Mouse (Mus musculus): ENCODE measurements around the gene Neu2. TPM values are rescaled to one million over a fixed set of nuclear protein-coding genes. Genes with fewer than 3 reads are reported as not detected.

Gene Neu2
- polyA plus RNA-seq, 1 experiment = not detected

DNA sequence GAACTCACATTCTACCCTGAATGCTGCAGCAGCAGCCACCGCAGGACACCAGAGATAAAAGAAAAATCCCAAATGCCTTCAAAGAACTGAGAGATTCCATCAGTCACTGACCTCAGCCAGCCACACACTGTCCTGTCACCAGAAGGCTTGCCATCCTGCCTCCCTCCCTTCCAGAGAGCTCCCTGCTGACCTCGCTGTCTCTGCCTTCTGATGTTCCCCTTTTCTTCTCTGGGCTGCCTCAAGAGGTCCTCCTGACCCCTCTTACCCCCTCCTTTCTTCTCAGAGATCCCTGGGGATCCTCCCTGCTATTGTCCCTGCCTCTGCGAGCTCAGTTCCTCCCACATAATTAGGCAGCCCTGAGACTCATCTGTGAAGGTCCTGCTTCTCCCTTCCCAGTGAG lies 71.1 kb downstream of the Neu2 start:
- WGBS = 35% methylated on average over 3 of the region's 3 CpGs

DNA sequence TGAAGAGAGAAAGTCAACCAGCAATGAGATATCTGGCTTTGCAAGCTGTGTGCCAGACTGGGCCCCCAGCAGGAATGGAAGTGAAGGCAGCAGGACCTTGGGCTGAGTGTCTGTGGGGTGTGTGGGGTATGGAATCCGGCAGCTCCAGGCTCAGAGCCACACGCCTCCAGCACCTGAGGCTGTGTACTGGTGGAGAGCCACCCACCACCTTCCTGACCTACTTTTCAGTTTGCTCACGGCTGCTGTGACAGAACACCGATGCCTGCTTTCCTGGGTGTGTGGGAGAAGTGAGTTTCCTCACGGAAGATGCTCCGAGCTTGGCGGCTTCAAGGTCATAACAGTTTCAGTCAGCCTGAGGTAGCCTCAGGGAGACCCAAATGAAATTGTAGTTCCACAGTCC lies 79.5 kb downstream of the Neu2 start:
- TF ChIP-seq POLR2A (IDR thresholded peaks at IDR 0.05; ENCODE audit: borderline replicate concordance, control insufficient read depth, low read depth, low read length) (no peak), CTCF (IDR thresholded peaks at IDR 0.05; ENCODE audit: control insufficient read depth, insufficient read depth, low read length) (no peak)
- Histone ChIP-seq H3K4me1 (ENCODE audit: control insufficient read depth, insufficient read depth, low read length) (no peaks in the 10 kb centered on the region), H3K4me3 (replicated peaks; ENCODE audit: control insufficient read depth, low read depth, low read length) (no peak overlapping the region), H3K27ac (ENCODE audit: control insufficient read depth, insufficient read depth, low read depth, low read length, poor library complexity) (no peak overlapping the region; the same call in 1 of the 2 replicates)
- 92% methylated on average over 7 of the region's 7 CpGs for WGBS

More for the DNA sequence above, 71.1 kb downstream of the Neu2 start:
- Histone ChIP-seq H3K4me3 (replicated peaks; ENCODE audit: control insufficient read depth, low read depth, low read length) (no peak overlapping the region), H3K27ac (ENCODE audit: control insufficient read depth, insufficient read depth, low read depth, low read length, poor library complexity) (no peak overlapping the region), H3K4me1 (ENCODE audit: control insufficient read depth, insufficient read depth, low read length) (no peaks in the 10 kb centered on the region)
- TF ChIP-seq POLR2A (IDR thresholded peaks at IDR 0.05; ENCODE audit: borderline replicate concordance, control insufficient read depth, low read depth, low read length) (no peak), CTCF (IDR thresholded peaks at IDR 0.05; ENCODE audit: control insufficient read depth, insufficient read depth, low read length) (no peak)

DNA sequence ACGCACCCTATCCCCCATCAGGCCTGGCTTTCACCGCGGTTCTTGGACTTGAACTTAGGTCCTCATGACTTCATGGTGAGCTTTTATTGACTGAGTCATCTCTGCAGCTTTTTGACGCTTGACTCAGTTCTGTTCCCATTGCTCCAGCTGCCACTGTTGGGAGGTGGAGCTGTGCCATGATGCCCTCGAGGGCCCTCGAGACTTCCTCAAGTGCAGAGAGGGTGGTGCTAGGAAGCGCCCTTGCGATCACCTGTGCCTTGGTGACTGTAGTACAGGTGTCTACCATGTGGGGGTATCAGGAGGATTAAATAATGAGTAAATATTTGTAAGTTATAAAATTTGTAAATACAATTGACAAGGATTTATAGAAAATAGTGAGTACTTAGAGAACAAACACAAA lies 80.3 kb downstream of the Neu2 start:
- H3K27ac ChIP-seq (ENCODE audit: control insufficient read depth, insufficient read depth, low read depth, low read length, poor library complexity) = no peak overlapping the region
- H3K4me1 ChIP-seq (ENCODE audit: control insufficient read depth, insufficient read depth, low read length) = no peaks in the 10 kb centered on the region
- WGBS = 77% methylated on average over 8 of the region's 8 CpGs
- TF ChIP-seq POLR2A (IDR thresholded peaks at IDR 0.05; ENCODE audit: borderline replicate concordance, control insufficient read depth, low read depth, low read length) (no peak), CTCF (IDR thresholded peaks at IDR 0.05; ENCODE audit: control insufficient read depth, insufficient read depth, low read length) (no peak)
- no peak overlapping the region for H3K4me3 ChIP-seq (replicated peaks; ENCODE audit: control insufficient read depth, low read depth, low read length)

DNA sequence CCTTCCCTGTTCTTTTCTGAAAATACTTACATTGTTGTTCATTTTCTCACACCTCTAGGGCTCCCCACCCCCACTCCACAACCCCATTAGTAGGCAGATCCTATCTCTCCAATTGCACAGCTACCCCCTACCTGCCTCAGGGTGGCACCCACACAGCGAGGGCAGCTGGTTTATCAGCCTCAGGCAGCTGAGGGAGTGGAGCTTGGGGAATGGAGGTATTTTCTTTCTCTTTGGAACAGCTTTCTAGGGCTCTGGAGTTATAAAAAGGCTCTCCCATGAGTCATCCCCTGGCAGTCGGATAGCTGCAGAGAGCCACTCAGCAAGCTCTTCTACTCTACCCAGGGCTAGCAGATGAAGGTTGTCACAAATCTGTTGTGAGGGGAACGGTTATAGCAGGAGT lies 84.6 kb downstream of the Neu2 start:
- TF ChIP-seq CTCF (IDR thresholded peaks at IDR 0.05; ENCODE audit: control insufficient read depth, insufficient read depth, low read length) (no peak), POLR2A (IDR thresholded peaks at IDR 0.05; ENCODE audit: borderline replicate concordance, control insufficient read depth, low read depth, low read length) (no peak)
- 67% methylated on average over 3 of the region's 3 CpGs for WGBS
- H3K4me1 ChIP-seq (ENCODE audit: control insufficient read depth, insufficient read depth, low read length) = no peaks in the 10 kb centered on the region
- H3K4me3 ChIP-seq (replicated peaks; ENCODE audit: control insufficient read depth, low read depth, low read length) = no peak overlapping the region
- no peak overlapping the region for H3K27ac ChIP-seq (ENCODE audit: control insufficient read depth, insufficient read depth, low read depth, low read length, poor library complexity)

GRCm38 (mm10) chr1:87594671-87595070 lies 85.0 kb downstream of the Neu2 start:
- no peak for TF ChIP-seq POLR2A (IDR thresholded peaks at IDR 0.05; ENCODE audit: borderline replicate concordance, control insufficient read depth, low read depth, low read length)
- TF ChIP-seq CTCF (IDR thresholded peaks at IDR 0.05; ENCODE audit: control insufficient read depth, insufficient read depth, low read length) = no peak
- 87% methylated on average over 10 of the region's 10 CpGs for WGBS

DNA sequence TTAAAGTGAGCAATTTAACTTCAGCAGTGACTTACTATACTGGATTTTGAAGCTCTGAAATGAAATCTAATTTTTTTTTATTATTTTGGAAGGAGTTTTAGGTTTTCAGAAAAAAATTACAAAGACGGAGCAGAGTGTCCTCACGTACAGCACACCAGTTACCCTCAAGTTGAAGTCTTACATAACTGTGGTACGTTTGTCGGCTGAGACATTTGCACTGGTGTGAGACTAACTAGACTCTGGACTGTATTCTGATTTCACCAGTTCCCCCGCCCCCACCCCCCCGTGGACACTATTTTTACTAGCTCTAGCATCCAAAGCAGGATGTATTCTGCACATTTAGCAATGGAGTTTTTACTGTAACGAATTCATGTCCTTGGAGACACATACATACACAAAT lies 90.8 kb downstream of the Neu2 start:
- no peak overlapping the region for H3K4me3 ChIP-seq (replicated peaks; ENCODE audit: control insufficient read depth, low read depth, low read length)
- TF ChIP-seq CTCF (IDR thresholded peaks at IDR 0.05; ENCODE audit: control insufficient read depth, insufficient read depth, low read length) = no peak
- no peak for TF ChIP-seq POLR2A (IDR thresholded peaks at IDR 0.05; ENCODE audit: borderline replicate concordance, control insufficient read depth, low read depth, low read length)
- H3K4me1 ChIP-seq (ENCODE audit: control insufficient read depth, insufficient read depth, low read length) = no peaks in the 10 kb centered on the region
- no peak overlapping the region for H3K27ac ChIP-seq (ENCODE audit: control insufficient read depth, insufficient read depth, low read depth, low read length, poor library complexity)
- 73% methylated on average over 7 of the region's 7 CpGs for WGBS

More at GRCm38 (mm10) chr1:87594671-87595070, 85.0 kb downstream of the Neu2 start:
- Histone ChIP-seq H3K4me1 (ENCODE audit: control insufficient read depth, insufficient read depth, low read length) (no peaks in the 10 kb centered on the region), H3K4me3 (replicated peaks; ENCODE audit: control insufficient read depth, low read depth, low read length) (no peak overlapping the region), H3K27ac (ENCODE audit: control insufficient read depth, insufficient read depth, low read depth, low read length, poor library complexity) (no peak overlapping the region)

DNA sequence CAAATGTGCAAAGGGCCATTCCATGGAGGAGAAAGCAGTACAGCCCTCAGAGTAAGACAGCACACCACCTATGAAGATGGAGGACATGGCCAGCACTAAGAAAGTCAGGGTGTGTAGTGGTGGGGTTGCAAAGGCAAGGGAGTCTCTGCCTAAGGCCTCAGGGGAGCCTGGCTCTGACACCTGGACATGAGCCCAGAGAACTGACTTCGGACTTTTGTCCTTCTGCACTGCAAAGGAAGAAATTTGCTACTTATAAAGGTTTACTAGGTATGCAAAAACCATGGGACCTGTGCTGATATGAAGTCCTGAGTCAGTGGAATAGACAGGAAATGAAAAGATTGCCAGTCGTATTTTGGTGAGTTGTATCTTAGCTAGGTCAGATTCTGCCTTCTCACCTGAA lies 92.1 kb downstream of the Neu2 start:
- H3K4me3 ChIP-seq (replicated peaks; ENCODE audit: control insufficient read depth, low read depth, low read length) = no peak overlapping the region
- H3K27ac ChIP-seq (ENCODE audit: control insufficient read depth, insufficient read depth, low read depth, low read length, poor library complexity) = no peak overlapping the region
- TF ChIP-seq CTCF (IDR thresholded peaks at IDR 0.05; ENCODE audit: control insufficient read depth, insufficient read depth, low read length) = no peak
- TF ChIP-seq POLR2A (IDR thresholded peaks at IDR 0.05; ENCODE audit: borderline replicate concordance, control insufficient read depth, low read depth, low read length) = no peak
- 35% methylated on average over 2 of the region's 2 CpGs for WGBS
- no peaks in the 10 kb centered on the region for H3K4me1 ChIP-seq (ENCODE audit: control insufficient read depth, insufficient read depth, low read length)

- H3K27ac ChIP-seq (ENCODE audit: control insufficient read depth, insufficient read depth, low read depth, low read length, poor library complexity) = no peak overlapping the region
- H3K4me3 ChIP-seq (replicated peaks; ENCODE audit: control insufficient read depth, low read depth, low read length) = no peak overlapping the region
- 82% methylated on average over 5 of the region's 5 CpGs for WGBS
- TF ChIP-seq POLR2A (IDR thresholded peaks at IDR 0.05; ENCODE audit: borderline replicate concordance, control insufficient read depth, low read depth, low read length) = no peak
- TF ChIP-seq CTCF (IDR thresholded peaks at IDR 0.05; ENCODE audit: control insufficient read depth, insufficient read depth, low read length) = no peak
- no peaks in the 10 kb centered on the region for H3K4me1 ChIP-seq (ENCODE audit: control insufficient read depth, insufficient read depth, low read length)
Measured at GRCm38 (mm10) chr1:87603389-87603788, 93.7 kb downstream of the Neu2 start.

- TF ChIP-seq CTCF (IDR thresholded peaks at IDR 0.05; ENCODE audit: control insufficient read depth, insufficient read depth, low read length) (no peak), POLR2A (IDR thresholded peaks at IDR 0.05; ENCODE audit: borderline replicate concordance, control insufficient read depth, low read depth, low read length) (no peak)
- no peak overlapping the region for H3K27ac ChIP-seq (ENCODE audit: control insufficient read depth, insufficient read depth, low read depth, low read length, poor library complexity)
- 76% methylated on average over 2 of the region's 2 CpGs for WGBS
- no peaks in the 10 kb centered on the region for H3K4me1 ChIP-seq (ENCODE audit: control insufficient read depth, insufficient read depth, low read length)
- H3K4me3 ChIP-seq (replicated peaks; ENCODE audit: control insufficient read depth, low read depth, low read length) = no peak overlapping the region
Measured at GRCm38 (mm10) chr1:87605296-87605695, 95.6 kb downstream of the Neu2 start.
